Mouse (Mus musculus) heart, adult 2 months (tissue): Measurements from ENCODE around the gene Olfr906. TPM values are rescaled to one million over a fixed set of nuclear protein-coding genes. Genes with fewer than 3 reads are reported as not detected.

ENCODE experiments used
- DNase-seq, 2 experiments: peaks; one replicate each; pipeline ENCODE4 v3.0.0; 2021
- H3K27ac ChIP-seq: fragments of 200-600 bp; 2 replicates; pipeline ENCODE4 v1.8.1; 2022
- H3K27me3 ChIP-seq: fragments of 200-500 bp; 2 replicates; pipeline ENCODE4 v1.6.1; 2012; ENCODE audit warnings: mild to moderate bottlenecking, low read length, inconsistent platforms, mixed read lengths; ENCODE audit not compliant: control insufficient read depth, insufficient read depth
- H3K36me3 ChIP-seq: fragments of 200-500 bp; 2 replicates; pipeline ENCODE4 v1.6.1; 2012; ENCODE audit warnings: low read length, inconsistent platforms; ENCODE audit not compliant: control insufficient read depth, insufficient read depth
- H3K4me1 ChIP-seq: fragments of 200-500 bp; 2 replicates; pipeline ENCODE4 v1.6.1; 2011; ENCODE audit warnings: low read length; ENCODE audit not compliant: control insufficient read depth, insufficient read depth
- H3K4me3 ChIP-seq: fragments of 200-600 bp; 2 replicates; pipeline ENCODE4 v1.8.1; 2022
- H3K79me2 ChIP-seq: fragments of 200-500 bp; replicated peaks from 2 replicates; pipeline ENCODE4 v1.6.1; 2012; ENCODE audit warnings: mild to moderate bottlenecking, inconsistent platforms, low read length, moderate library complexity, mixed read lengths; ENCODE audit not compliant: control insufficient read depth, insufficient read depth
- H3K9ac ChIP-seq: fragments of 200-500 bp; 2 replicates; pipeline ENCODE4 v1.6.1; 2012; ENCODE audit warnings: low read depth, mild to moderate bottlenecking, control low read depth, inconsistent platforms, low read length, mixed read lengths
- CTCF ChIP-seq: fragments of 200-600 bp; IDR thresholded peaks from 2 replicates; pipeline ENCODE4 v1.8.1; 2022; ENCODE audit warnings: antibody characterized with exemption, mild to moderate bottlenecking, moderate library complexity
- EP300 ChIP-seq: fragments of 200-500 bp; IDR thresholded peaks from 2 replicates; pipeline ENCODE4 v1.6.1; 2011; ENCODE audit warnings: low read depth, low read length, control low read depth; ENCODE audit not compliant: insufficient read depth
- POLR2A ChIP-seq: fragments of 200-500 bp; IDR thresholded peaks from 2 replicates; pipeline ENCODE4 v1.6.1; 2011; ENCODE audit warnings: mild to moderate bottlenecking, low read depth, low read length, control low read depth; ENCODE audit not compliant: insufficient read depth
- WGBS: fragments of 180-500 bp; shearing (Covaris S2); methylation state at CpG from one replicate; pipeline ENCODE4 v1.1.7; 2018; 5-methylcytosine and 5-hydroxymethylcytosine counted together
- intact Hi-C: fragments of 180-260 bp; cut with DNase I; formaldehyde crosslinking; loops from one replicate; pipeline ENCODE4 v1.15.1; 2025
- long read RNA-seq: library from polyadenylated mRNA; stranded (forward); transcript quantifications from one replicate; pipeline ENCODE4 v2.0.0, GENCODE M21; 2021
- polyA plus RNA-seq: library from polyadenylated mRNA; depleted of rRNA; stranded (reverse); fragments of >200 nt; gene quantifications from 2 replicates; pipeline ENCODE4 v1.2.3, GENCODE M21; 2012; rRNA removed
- total RNA-seq, 2 experiments: library from RNA; stranded (reverse); gene quantifications; 2 replicates each; pipeline ENCODE4 v1.2.3; 2021

The Olfr906 gene
- total RNA-seq (not detected), polyA plus RNA-seq (not detected in 2 replicates)
- long read RNA-seq: 0 reads

DNA sequence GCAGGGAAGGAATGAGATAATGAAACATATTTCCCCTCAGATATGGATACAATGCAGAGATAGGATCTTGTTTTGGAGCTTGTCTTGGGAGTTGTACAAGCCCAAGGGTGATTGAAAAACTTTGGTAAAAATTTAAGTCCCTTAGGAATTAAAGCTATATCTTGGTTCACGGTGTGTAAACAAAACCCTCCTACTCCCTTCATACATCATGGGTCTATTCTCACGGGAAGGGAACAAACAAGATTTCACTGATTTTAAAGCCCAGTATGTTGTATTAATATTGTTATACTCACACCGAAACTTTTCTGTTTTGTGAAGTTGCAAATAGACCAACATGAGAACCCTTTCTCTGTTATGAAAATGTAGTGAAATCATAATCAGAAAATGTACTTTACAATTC lies at the start of gene Olfr906:
Olfr906 (plus strand) TSS at position 301 of the 400 bp plus-strand sequence.
- Histone ChIP-seq H3K79me2 (no peaks in the 10 kb centered on the region), H3K4me1 (no peaks in the 10 kb centered on the region), H3K27ac (no peak within 1 kb of the TSS), H3K36me3 (no peaks in the 10 kb centered on the region), H3K4me3 (no peak within 1 kb of the TSS), H3K9ac (no peak within 1 kb of the TSS), H3K27me3 (no peaks in the 10 kb centered on the region)
- 55% methylated on average over 3 of the region's 3 CpGs for WGBS
- no peak for DNase-seq
- intact Hi-C loops: no loop called here
- no peak for TF ChIP-seq POLR2A
- TF ChIP-seq EP300: no peak
- TF ChIP-seq CTCF: no peak

DNA sequence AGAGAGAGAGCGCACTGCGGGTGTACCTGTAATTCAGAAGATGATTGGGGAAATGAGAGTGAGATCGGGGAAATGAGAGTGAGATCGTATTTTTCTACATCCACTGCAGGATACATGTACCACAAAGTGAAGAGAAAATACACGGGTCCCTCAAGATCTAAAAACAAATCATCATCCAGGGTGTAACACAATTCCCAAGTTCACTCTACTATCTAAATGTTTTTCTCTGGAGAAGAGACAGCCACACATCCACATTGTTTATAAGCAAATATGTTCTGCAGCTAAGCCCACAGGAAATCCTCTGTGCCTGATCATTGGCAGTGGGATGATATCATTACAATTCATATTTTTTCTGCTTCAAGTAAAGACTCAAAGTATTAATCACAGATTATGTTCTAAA lies 39.5 kb upstream of the Olfr906 start, which contains the start of gene Olfr902:
Olfr902 (plus strand) TSS at position 301 of the 400 bp plus-strand sequence.
- Histone ChIP-seq H3K4me1 (no peaks in the 10 kb centered on the region), H3K27ac (no peak within 1 kb of the TSS), H3K79me2 (no peaks in the 10 kb centered on the region), H3K9ac (no peak within 1 kb of the TSS), H3K27me3 (no peaks in the 10 kb centered on the region), H3K36me3 (no peaks in the 10 kb centered on the region), H3K4me3 (no peak within 1 kb of the TSS)
- intact Hi-C loops: no loop called here
- no peak for TF ChIP-seq POLR2A
- no peak for TF ChIP-seq EP300
- no peak for TF ChIP-seq CTCF
- 79% methylated on average over 5 of the region's 5 CpGs for WGBS
- no peak for DNase-seq

DNA sequence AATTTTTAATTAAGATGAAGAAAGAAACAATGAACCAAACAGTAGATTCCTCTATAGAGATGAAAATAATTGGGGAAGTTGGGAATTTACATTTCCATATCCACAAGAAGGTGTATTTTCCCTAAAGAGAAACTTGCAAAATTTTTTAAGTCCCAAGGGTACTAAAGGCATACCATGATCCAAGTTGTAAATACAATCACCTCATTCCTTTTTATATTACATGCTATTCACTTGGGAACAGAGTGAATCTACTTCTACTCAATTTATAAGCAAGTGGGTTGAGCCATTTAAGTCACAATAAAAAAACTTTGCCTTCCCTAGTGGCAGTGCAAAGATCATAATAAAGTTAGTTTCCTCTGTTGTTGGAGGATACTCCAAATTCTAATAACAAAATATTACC lies 24.0 kb upstream of the Olfr906 start, which contains the start of gene Olfr904:
Olfr904 (plus strand) TSS at position 301 of the 400 bp plus-strand sequence.
- Histone ChIP-seq H3K9ac (no peak within 1 kb of the TSS), H3K4me3 (no peak within 1 kb of the TSS), H3K79me2 (no peaks in the 10 kb centered on the region), H3K27ac (no peak within 1 kb of the TSS), H3K36me3 (no peaks in the 10 kb centered on the region), H3K27me3 (no peaks in the 10 kb centered on the region), H3K4me1 (no peaks in the 10 kb centered on the region)
- intact Hi-C loops: no loop called here
- TF ChIP-seq EP300: no peak
- no peak for TF ChIP-seq CTCF
- TF ChIP-seq POLR2A: no peak
- no peak for DNase-seq

DNA sequence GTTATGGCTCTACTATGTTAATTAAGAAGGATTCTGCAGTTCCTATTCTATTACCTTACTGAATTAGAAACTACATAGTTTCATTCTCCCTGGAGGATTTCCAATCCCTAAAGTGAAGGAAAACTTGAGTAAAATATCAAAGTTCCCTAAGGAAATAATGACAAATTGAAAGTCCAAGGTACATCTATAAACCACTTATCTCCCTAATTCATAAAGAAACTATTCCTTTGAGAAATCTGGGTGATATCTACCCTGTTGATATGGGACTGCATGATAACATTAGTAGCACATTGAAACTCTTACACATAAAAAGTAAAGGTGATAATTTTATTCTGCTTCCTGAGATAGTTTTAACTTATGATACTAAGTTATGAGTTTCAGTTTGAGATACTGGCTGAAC lies 16.1 kb upstream of the Olfr906 start, which contains the start of gene Olfr905:
Olfr905 (plus strand) TSS at position 301 of the 400 bp plus-strand sequence.
- TF ChIP-seq EP300 (no peak), POLR2A (no peak), CTCF (no peak)
- Histone ChIP-seq H3K36me3 (no peaks in the 10 kb centered on the region), H3K4me3 (no peak within 1 kb of the TSS), H3K27ac (no peak within 1 kb of the TSS), H3K79me2 (no peaks in the 10 kb centered on the region), H3K9ac (no peak within 1 kb of the TSS), H3K4me1 (no peaks in the 10 kb centered on the region), H3K27me3 (no peaks in the 10 kb centered on the region)
- intact Hi-C loops: no loop called here
- DNase-seq: no peak

DNA sequence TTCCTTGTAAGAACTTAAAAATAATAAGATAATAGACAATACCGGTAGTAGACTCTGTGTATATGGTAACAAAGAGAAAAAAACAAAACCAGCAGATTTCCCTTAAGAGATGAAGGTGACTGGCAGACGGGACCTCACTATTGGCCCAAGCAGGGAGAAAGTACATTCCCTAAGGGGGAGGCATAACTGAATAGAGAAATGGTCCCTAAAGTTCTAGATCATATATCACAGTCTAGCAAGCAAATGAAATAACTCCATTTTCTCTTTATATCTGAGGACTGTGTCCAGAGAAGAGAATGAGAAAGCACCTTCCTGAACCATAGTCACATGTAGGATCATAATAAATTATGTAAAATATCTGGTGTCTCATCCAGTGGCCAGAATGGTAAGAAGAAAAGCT lies 8.6 kb downstream of the Olfr906 start, which contains the start of gene Olfr907:
Olfr907 (plus strand) TSS at position 301 of the 400 bp plus-strand sequence.
- no peak for DNase-seq
- no peak for TF ChIP-seq EP300
- no peak for TF ChIP-seq CTCF
- TF ChIP-seq POLR2A: no peak
- no peak within 1 kb of the TSS for H3K27ac ChIP-seq
- H3K36me3 ChIP-seq: no peaks in the 10 kb centered on the region
- H3K4me3 ChIP-seq: no peak within 1 kb of the TSS
- 68% methylated on average over 2 of the region's 2 CpGs for WGBS
- no peak within 1 kb of the TSS for H3K9ac ChIP-seq
- H3K79me2 ChIP-seq: no peaks in the 10 kb centered on the region
- no peaks in the 10 kb centered on the region for H3K27me3 ChIP-seq
- H3K4me1 ChIP-seq: no peaks in the 10 kb centered on the region
- intact Hi-C loops: no loop called here

DNA sequence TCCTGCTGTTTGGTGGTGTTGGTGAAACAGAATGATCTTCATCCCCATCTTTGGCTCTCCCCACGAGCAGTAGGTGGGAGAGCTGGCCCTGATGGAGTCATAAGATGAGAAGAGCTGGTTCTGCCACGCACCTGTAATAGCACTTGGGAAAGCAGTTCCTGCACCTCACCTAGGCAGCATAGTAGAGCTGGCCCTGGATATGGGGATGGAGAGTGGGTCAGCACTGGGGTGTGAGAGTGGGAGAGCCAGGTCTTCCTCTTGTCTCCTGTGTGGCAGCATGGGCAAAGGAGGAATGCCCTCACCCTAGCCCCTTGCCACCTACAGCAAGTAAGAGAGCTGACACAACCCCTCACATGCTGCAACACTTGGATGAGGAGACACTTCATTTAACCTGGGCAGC lies 25.5 kb downstream of the Olfr906 start:
- Histone ChIP-seq H3K27me3 (no peaks in the 10 kb centered on the region), H3K36me3 (no peaks in the 10 kb centered on the region), H3K4me1 (no peaks in the 10 kb centered on the region), H3K27ac (no peak overlapping the region), H3K4me3 (no peak overlapping the region), H3K9ac (no peak overlapping the region), H3K79me2 (no peaks in the 10 kb centered on the region)
- no peak for DNase-seq
- TF ChIP-seq POLR2A (no peak), CTCF (no peak), EP300 (no peak)
- WGBS: 42% methylated on average over 2 of the region's 2 CpGs
- intact Hi-C loops: no loop called here
